Mouse (Mus musculus) ES-Bruce4 (cell line): ENCODE data around the gene Pfdn4. TPM values are rescaled to one million over a fixed set of nuclear protein-coding genes. Genes with fewer than 3 reads are reported as not detected.

Experiments
- H3K27ac ChIP-seq: 2 replicates; pipeline ENCODE4 v1.5.1; 2012; ENCODE audit warnings: low read length, inconsistent platforms; ENCODE audit not compliant: insufficient read depth
- H3K27me3 ChIP-seq: 2 replicates; pipeline ENCODE4 v1.6.1; 2012; ENCODE audit warnings: mild to moderate bottlenecking, low read length, inconsistent platforms; ENCODE audit not compliant: control insufficient read depth, poor library complexity, insufficient read depth, severe bottlenecking
- H3K36me3 ChIP-seq: 2 replicates; pipeline ENCODE4 v1.6.1; 2012; ENCODE audit warnings: inconsistent platforms, mild to moderate bottlenecking, low read length, moderate library complexity; ENCODE audit not compliant: control insufficient read depth, poor library complexity, insufficient read depth, severe bottlenecking
- H3K4me1 ChIP-seq: one replicate; pipeline ENCODE4 v1.8.1; 2011; ENCODE audit warnings: low read length; ENCODE audit not compliant: control insufficient read depth, insufficient read depth
- H3K4me3 ChIP-seq: 2 replicates; pipeline ENCODE4 v1.5.1; 2011; ENCODE audit warnings: low read depth, mild to moderate bottlenecking, low read length
- H3K9ac ChIP-seq: 2 replicates; pipeline ENCODE4 v1.6.1; 2012; ENCODE audit warnings: low read depth, mild to moderate bottlenecking, inconsistent platforms; ENCODE audit not compliant: poor library complexity, severe bottlenecking
- H3K9me3 ChIP-seq: replicated peaks from 2 replicates; pipeline ENCODE4 v1.6.1; 2012; ENCODE audit warnings: mild to moderate bottlenecking, low read length, inconsistent platforms; ENCODE audit not compliant: control insufficient read depth, poor library complexity, insufficient read depth, severe bottlenecking
- CTCF ChIP-seq: IDR thresholded peaks from one replicate; pipeline ENCODE4 v1.8.1; 2011; ENCODE audit warnings: low read depth, low read length
- EP300 ChIP-seq: IDR thresholded peaks from 2 replicates; pipeline ENCODE4 v1.6.1; 2011; ENCODE audit warnings: low read depth, low read length; ENCODE audit not compliant: insufficient read depth
- POLR2A ChIP-seq: IDR thresholded peaks from one replicate; pipeline ENCODE4 v1.8.1; 2011; ENCODE audit warnings: low read length; ENCODE audit not compliant: insufficient read depth
- polyA plus RNA-seq: library from polyadenylated mRNA; stranded (reverse); fragments of >200 nt; gene quantifications from 2 replicates; pipeline ENCODE4 v1.2.4, GENCODE M21; 2011; ENCODE audit warnings: low read depth; ENCODE audit not compliant: missing spikeins, insufficient read depth, insufficient read length

Pfdn4 gene
- polyA plus RNA-seq, 1 experiment = 163 TPM

DNA sequence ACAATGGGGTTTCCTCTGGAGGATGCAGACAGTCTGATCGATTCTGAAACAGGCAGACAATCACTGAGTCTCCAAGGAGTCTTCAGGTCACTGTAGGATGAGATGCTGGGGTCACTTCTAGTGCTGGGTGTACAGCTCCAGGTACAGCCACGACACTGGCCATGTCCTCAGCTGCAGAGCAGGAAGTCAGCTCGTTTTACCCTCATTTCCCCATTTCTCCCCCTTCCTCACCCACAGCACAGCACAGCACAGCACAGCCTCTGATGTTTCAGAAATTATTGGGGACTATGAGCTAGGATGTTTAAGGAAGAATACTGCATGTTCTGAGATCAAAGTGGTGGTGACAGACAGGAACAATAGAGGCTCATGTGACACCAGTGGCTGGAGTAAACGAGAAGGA is 7.8 kb downstream of the Pfdn4 start:
- H3K36me3 ChIP-seq = no peaks in the 10 kb centered on the region
- H3K27ac ChIP-seq = no peak overlapping the region
- H3K4me3 ChIP-seq = no peak overlapping the region
- H3K27me3 ChIP-seq = no peaks in the 10 kb centered on the region
- no peaks in the 10 kb centered on the region for H3K4me1 ChIP-seq
- TF ChIP-seq CTCF = no peak
- no peak for TF ChIP-seq EP300
- no peak for TF ChIP-seq POLR2A
- H3K9me3 ChIP-seq = no peaks in the 10 kb centered on the region
- H3K9ac ChIP-seq = no peak overlapping the region

DNA sequence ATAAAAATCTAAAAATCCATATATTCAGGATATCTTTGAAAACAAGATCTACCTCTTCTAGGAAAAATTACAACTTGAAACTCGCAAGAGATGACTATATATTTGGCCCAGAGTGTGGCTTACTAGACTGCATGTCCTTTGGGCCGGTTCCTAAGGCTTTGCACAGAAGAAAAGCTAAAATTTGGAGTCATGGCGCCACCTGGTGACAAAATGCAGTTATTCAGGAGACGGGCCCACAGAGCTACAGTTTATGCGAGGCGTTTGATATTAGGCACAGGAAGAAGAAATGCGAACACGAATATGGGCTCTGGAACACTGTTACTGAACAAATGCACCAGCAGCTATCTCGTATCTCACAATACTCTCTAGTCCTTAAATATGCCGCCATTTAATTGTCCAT is 11.5 kb downstream of the Pfdn4 start:
- H3K4me1 ChIP-seq = peaks cover 2% of the 10 kb centered on the region
- peak; percentile 57 for TF ChIP-seq CTCF
- TF ChIP-seq POLR2A = no peak
- H3K36me3 ChIP-seq = no peaks in the 10 kb centered on the region
- H3K9ac ChIP-seq = no peak overlapping the region
- H3K9me3 ChIP-seq = no peaks in the 10 kb centered on the region
- no peak overlapping the region for H3K27ac ChIP-seq
- H3K27me3 ChIP-seq = no peaks in the 10 kb centered on the region
- H3K4me3 ChIP-seq = no peak overlapping the region

DNA sequence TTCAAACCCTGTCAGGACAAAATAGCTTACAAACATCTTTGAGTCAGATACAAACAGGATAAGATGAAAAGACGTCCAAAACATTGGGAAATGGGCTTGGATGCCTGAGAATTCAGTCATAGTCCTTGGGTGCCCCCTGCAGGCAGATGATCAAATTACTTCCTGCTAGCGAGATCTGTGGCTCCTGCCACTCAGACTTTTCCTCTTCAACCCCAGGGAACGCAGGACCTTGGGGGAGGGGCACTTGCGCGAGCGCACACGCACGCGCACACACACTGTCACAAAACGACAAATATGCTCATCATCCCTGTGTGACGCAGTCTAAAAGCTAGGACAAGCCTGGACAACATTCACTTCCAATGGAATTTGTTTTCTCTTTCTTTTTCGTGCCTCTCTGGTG is 12.6 kb downstream of the Pfdn4 start:
- no peak overlapping the region for H3K9ac ChIP-seq
- no peaks in the 10 kb centered on the region for H3K27me3 ChIP-seq
- no peaks in the 10 kb centered on the region for H3K9me3 ChIP-seq
- peak overlapping the region; percentile 12; the same call in 1 of the 2 replicates for H3K4me3 ChIP-seq
- TF ChIP-seq POLR2A = no peak
- TF ChIP-seq CTCF = peak; percentile 56
- H3K36me3 ChIP-seq = no peaks in the 10 kb centered on the region
- H3K27ac ChIP-seq = no peak overlapping the region
- peaks cover 3% of the 10 kb centered on the region for H3K4me1 ChIP-seq

GRCm38 (mm10) chr2:170511073-170511891 is 15.1 kb downstream of the Pfdn4 start:
- TF ChIP-seq POLR2A (no peak), EP300 (no peak), CTCF (peak; percentile 80)
- H3K4me1 ChIP-seq = peaks cover 3% of the 10 kb centered on the region
- H3K4me3 ChIP-seq = peak overlapping the region; percentile 91
- H3K27me3 ChIP-seq = no peaks in the 10 kb centered on the region
- H3K9me3 ChIP-seq = no peaks in the 10 kb centered on the region
- peak overlapping the region; percentile 98 for H3K9ac ChIP-seq
- no peak overlapping the region for H3K27ac ChIP-seq
- H3K36me3 ChIP-seq = no peaks in the 10 kb centered on the region; the same call in 1 of the 2 replicates

GRCm38 (mm10) chr2:170513756-170514155 is 17.5 kb downstream of the Pfdn4 start:
- no peaks in the 10 kb centered on the region for H3K27me3 ChIP-seq
- no peaks in the 10 kb centered on the region for H3K9me3 ChIP-seq
- H3K4me1 ChIP-seq = peaks cover 3% of the 10 kb centered on the region
- H3K4me3 ChIP-seq = no peak overlapping the region
- TF ChIP-seq POLR2A = no peak
- no peak for TF ChIP-seq EP300
- TF ChIP-seq CTCF = no peak
- peaks cover 11% of the 10 kb centered on the region for H3K36me3 ChIP-seq
- no peak overlapping the region for H3K27ac ChIP-seq
- no peak overlapping the region for H3K9ac ChIP-seq

- H3K4me3 ChIP-seq = no peak overlapping the region
- H3K27ac ChIP-seq = no peak overlapping the region
- TF ChIP-seq EP300 (no peak), CTCF (peak; percentile 36)
- H3K9ac ChIP-seq = no peak overlapping the region
- no peaks in the 10 kb centered on the region for H3K9me3 ChIP-seq
- no peaks in the 10 kb centered on the region for H3K27me3 ChIP-seq
- H3K36me3 ChIP-seq = peaks cover 15% of the 10 kb centered on the region
- H3K4me1 ChIP-seq = no peaks in the 10 kb centered on the region
These were observed 24.2 kb downstream of the Pfdn4 start for GRCm38 (mm10) chr2:170520321-170520971.
